Mouse (Mus musculus) E14TG2a.4 (cell line): ENCODE measurements around the gene Dgkz.

Experiments used
- CTCF ChIP-seq: conservative IDR thresholded peaks from 2 replicates; pipeline ENCODE4 v1.5.1; 2014; ENCODE audit warnings: low read length
- POU5F1 ChIP-seq: IDR thresholded peaks from 2 replicates; pipeline ENCODE4 v1.6.1; 2014; ENCODE audit warnings: low read length, borderline replicate concordance

- TF ChIP-seq CTCF (no peak), POU5F1 (no peak)
Measured at GRCm38 (mm10) chr2:91963443-91963932, 12.2 kb downstream of the Dgkz start.
